Mouse (Mus musculus): ENCODE measurements around the gene Mfsd4b5. TPM values are rescaled to one million over a fixed set of nuclear protein-coding genes. Genes with fewer than 3 reads are reported as not detected.

Mfsd4b5 gene
- polyA plus RNA-seq, 1 experiment from 2014 or later = 0.05 TPM

- no peak for ATAC-seq (replicated peaks; ENCODE audit: extremely low read depth, insufficient read depth, low FRiP score)
- no peak overlapping the region for H3K27ac ChIP-seq (ENCODE audit: low read length)
- WGBS = 60% methylated on average over 5 of the region's 5 CpGs
- H3K27me3 ChIP-seq (ENCODE audit: control insufficient read depth, insufficient read depth, low read length) = no peaks in the 10 kb centered on the region
- H3K9me3 ChIP-seq (replicated peaks; ENCODE audit: control insufficient read depth, low read length) = peaks cover 7% of the 10 kb centered on the region
- H3K4me2 ChIP-seq (ENCODE audit: low read depth, low read length) = no peak overlapping the region
- no peaks in the 10 kb centered on the region for H3K36me3 ChIP-seq (ENCODE audit: control insufficient read depth, insufficient read depth)
- no peak overlapping the region for H3K9ac ChIP-seq (ENCODE audit: low read length)
- no peaks in the 10 kb centered on the region for H3K4me1 ChIP-seq (ENCODE audit: control insufficient read depth, insufficient read depth, low read length)
- no peak overlapping the region for H3K4me3 ChIP-seq (ENCODE audit: low read length)
Measured at GRCm38 (mm10) chr10:39982604-39983003, 3.8 kb downstream of the Mfsd4b5 start.

- no peak overlapping the region for H3K27ac ChIP-seq (ENCODE audit: low read length)
- no peaks in the 10 kb centered on the region for H3K4me1 ChIP-seq (ENCODE audit: control insufficient read depth, insufficient read depth, low read length)
- no peak overlapping the region for H3K4me2 ChIP-seq (ENCODE audit: low read depth, low read length)
- H3K4me3 ChIP-seq (ENCODE audit: low read length) = no peak overlapping the region
- H3K27me3 ChIP-seq (ENCODE audit: control insufficient read depth, insufficient read depth, low read length) = no peaks in the 10 kb centered on the region
- H3K36me3 ChIP-seq (ENCODE audit: control insufficient read depth, insufficient read depth) = no peaks in the 10 kb centered on the region
- no peak overlapping the region for H3K9ac ChIP-seq (ENCODE audit: low read length)
- ATAC-seq (replicated peaks; ENCODE audit: extremely low read depth, insufficient read depth, low FRiP score) = no peak
- peaks cover 14% of the 10 kb centered on the region for H3K9me3 ChIP-seq (replicated peaks; ENCODE audit: control insufficient read depth, low read length)
- 59% methylated on average over 1 of the region's 1 CpGs for WGBS
Measured at GRCm38 (mm10) chr10:39978231-39978630, 8.2 kb downstream of the Mfsd4b5 start.

GRCm38 (mm10) chr10:39977346-39977745 is 9.1 kb downstream of the Mfsd4b5 start:
- Histone ChIP-seq H3K4me3 (ENCODE audit: low read length) (no peak overlapping the region), H3K9me3 (replicated peaks; ENCODE audit: control insufficient read depth, low read length) (peaks cover 14% of the 10 kb centered on the region), H3K36me3 (ENCODE audit: control insufficient read depth, insufficient read depth) (no peaks in the 10 kb centered on the region), H3K4me1 (ENCODE audit: control insufficient read depth, insufficient read depth, low read length) (no peaks in the 10 kb centered on the region), H3K4me2 (ENCODE audit: low read depth, low read length) (no peak overlapping the region), H3K27me3 (ENCODE audit: control insufficient read depth, insufficient read depth, low read length) (no peaks in the 10 kb centered on the region), H3K27ac (ENCODE audit: low read length) (no peak overlapping the region), H3K9ac (ENCODE audit: low read length) (no peak overlapping the region)
- WGBS = 85% methylated on average over 4 of the region's 4 CpGs
- ATAC-seq (replicated peaks; ENCODE audit: extremely low read depth, insufficient read depth, low FRiP score) = no peak

- peaks cover 14% of the 10 kb centered on the region for H3K9me3 ChIP-seq (replicated peaks; ENCODE audit: control insufficient read depth, low read length)
- no peaks in the 10 kb centered on the region for H3K27me3 ChIP-seq (ENCODE audit: control insufficient read depth, insufficient read depth, low read length)
- H3K4me3 ChIP-seq (ENCODE audit: low read length) = no peak overlapping the region
- H3K4me1 ChIP-seq (ENCODE audit: control insufficient read depth, insufficient read depth, low read length) = no peaks in the 10 kb centered on the region
- H3K36me3 ChIP-seq (ENCODE audit: control insufficient read depth, insufficient read depth) = no peaks in the 10 kb centered on the region
- no peak overlapping the region for H3K27ac ChIP-seq (ENCODE audit: low read length)
- ATAC-seq (replicated peaks; ENCODE audit: extremely low read depth, insufficient read depth, low FRiP score) = no peak
- 42% methylated on average over 2 of the region's 2 CpGs for WGBS
- no peak overlapping the region for H3K4me2 ChIP-seq (ENCODE audit: low read depth, low read length)
- H3K9ac ChIP-seq (ENCODE audit: low read length) = no peak overlapping the region
Measured at GRCm38 (mm10) chr10:39975771-39976170, 10.7 kb downstream of the Mfsd4b5 start.

GRCm38 (mm10) chr10:39974982-39975381 is 11.5 kb downstream of the Mfsd4b5 start:
- H3K4me3 ChIP-seq (ENCODE audit: low read length) = no peak overlapping the region
- no peaks in the 10 kb centered on the region for H3K36me3 ChIP-seq (ENCODE audit: control insufficient read depth, insufficient read depth)
- ATAC-seq (replicated peaks; ENCODE audit: extremely low read depth, insufficient read depth, low FRiP score) = no peak
- no peak overlapping the region for H3K4me2 ChIP-seq (ENCODE audit: low read depth, low read length)
- no peak overlapping the region for H3K9ac ChIP-seq (ENCODE audit: low read length)
- H3K27ac ChIP-seq (ENCODE audit: low read length) = no peak overlapping the region
- WGBS = 66% methylated on average over 11 of the region's 11 CpGs
- no peaks in the 10 kb centered on the region for H3K4me1 ChIP-seq (ENCODE audit: control insufficient read depth, insufficient read depth, low read length)
- no peaks in the 10 kb centered on the region for H3K27me3 ChIP-seq (ENCODE audit: control insufficient read depth, insufficient read depth, low read length)
- peaks cover 14% of the 10 kb centered on the region for H3K9me3 ChIP-seq (replicated peaks; ENCODE audit: control insufficient read depth, low read length)

- H3K4me3 ChIP-seq (ENCODE audit: low read length) = no peak overlapping the region
- H3K4me2 ChIP-seq (ENCODE audit: low read depth, low read length) = no peak overlapping the region
- 80% methylated on average over 3 of the region's 3 CpGs for WGBS
- H3K9me3 ChIP-seq (replicated peaks; ENCODE audit: control insufficient read depth, low read length) = no peaks in the 10 kb centered on the region
- no peaks in the 10 kb centered on the region for H3K4me1 ChIP-seq (ENCODE audit: control insufficient read depth, insufficient read depth, low read length)
- H3K27me3 ChIP-seq (ENCODE audit: control insufficient read depth, insufficient read depth, low read length) = no peaks in the 10 kb centered on the region
- H3K9ac ChIP-seq (ENCODE audit: low read length) = no peak overlapping the region
- H3K36me3 ChIP-seq (ENCODE audit: control insufficient read depth, insufficient read depth) = no peaks in the 10 kb centered on the region
- no peak for ATAC-seq (replicated peaks; ENCODE audit: extremely low read depth, insufficient read depth, low FRiP score)
- no peak overlapping the region for H3K27ac ChIP-seq (ENCODE audit: low read length)
Measured at GRCm38 (mm10) chr10:39967512-39967911, 18.9 kb downstream of the Mfsd4b5 start.

GRCm38 (mm10) chr10:39961906-39962305 is 24.5 kb downstream of the Mfsd4b5 start:
- H3K27ac ChIP-seq (ENCODE audit: low read length) = no peak overlapping the region
- WGBS = 29% methylated on average over 1 of the region's 1 CpGs
- no peak overlapping the region for H3K4me2 ChIP-seq (ENCODE audit: low read depth, low read length)
- H3K4me1 ChIP-seq (ENCODE audit: control insufficient read depth, insufficient read depth, low read length) = peaks cover 9% of the 10 kb centered on the region
- H3K36me3 ChIP-seq (ENCODE audit: control insufficient read depth, insufficient read depth) = no peaks in the 10 kb centered on the region
- H3K9me3 ChIP-seq (replicated peaks; ENCODE audit: control insufficient read depth, low read length) = no peaks in the 10 kb centered on the region
- H3K4me3 ChIP-seq (ENCODE audit: low read length) = no peak overlapping the region
- no peak overlapping the region for H3K9ac ChIP-seq (ENCODE audit: low read length)
- ATAC-seq (replicated peaks; ENCODE audit: extremely low read depth, insufficient read depth, low FRiP score) = no peak
- H3K27me3 ChIP-seq (ENCODE audit: control insufficient read depth, insufficient read depth, low read length) = no peaks in the 10 kb centered on the region

GRCm38 (mm10) chr10:39960441-39960822 is 26.0 kb downstream of the Mfsd4b5 start:
- H3K27me3 ChIP-seq (ENCODE audit: control insufficient read depth, insufficient read depth, low read length) = no peaks in the 10 kb centered on the region
- no peaks in the 10 kb centered on the region for H3K36me3 ChIP-seq (ENCODE audit: control insufficient read depth, insufficient read depth)
- WGBS = 44% methylated on average over 11 of the region's 11 CpGs
- no peak for ATAC-seq (replicated peaks; ENCODE audit: extremely low read depth, insufficient read depth, low FRiP score)
- peak overlapping the region; percentile 22; the same call in 1 of the 2 replicates for H3K4me2 ChIP-seq (ENCODE audit: low read depth, low read length)
- H3K4me3 ChIP-seq (ENCODE audit: low read length) = no peak overlapping the region
- H3K9me3 ChIP-seq (replicated peaks; ENCODE audit: control insufficient read depth, low read length) = no peaks in the 10 kb centered on the region
- H3K27ac ChIP-seq (ENCODE audit: low read length) = no peak overlapping the region
- no peak overlapping the region for H3K9ac ChIP-seq (ENCODE audit: low read length)
- peaks cover 9% of the 10 kb centered on the region for H3K4me1 ChIP-seq (ENCODE audit: control insufficient read depth, insufficient read depth, low read length)

- peak within 1 kb of the TSS; percentile 99 for H3K4me2 ChIP-seq (ENCODE audit: low read depth, low read length)
- peak; percentile 98 for ATAC-seq (replicated peaks; ENCODE audit: extremely low read depth, insufficient read depth, low FRiP score)
- peak within 1 kb of the TSS; percentile 88 for H3K27ac ChIP-seq (ENCODE audit: low read length)
- peaks cover 9% of the 10 kb centered on the region for H3K4me1 ChIP-seq (ENCODE audit: control insufficient read depth, insufficient read depth, low read length)
- no peaks in the 10 kb centered on the region for H3K9me3 ChIP-seq (replicated peaks; ENCODE audit: control insufficient read depth, low read length)
- H3K27me3 ChIP-seq (ENCODE audit: control insufficient read depth, insufficient read depth, low read length) = no peaks in the 10 kb centered on the region
- H3K36me3 ChIP-seq (ENCODE audit: control insufficient read depth, insufficient read depth) = no peaks in the 10 kb centered on the region
- peak within 1 kb of the TSS; percentile 77 for H3K9ac ChIP-seq (ENCODE audit: low read length)
- peak within 1 kb of the TSS; percentile 75 for H3K4me3 ChIP-seq (ENCODE audit: low read length)
- under 1% methylated on average over 38 of the region's 38 CpGs for WGBS
Measured at GRCm38 (mm10) chr10:39959761-39960440, 26.5 kb downstream of the Mfsd4b5 start, which contains the start of gene Mfsd4b3. Gene Mfsd4b3, minus strand, starts transcription at chr10:39960153.

Data from heart, embryonic 16.5 days (tissue).